Mouse (Mus musculus) testis, adult 2 months (tissue): ENCODE data around the gene Dctn5.

ENCODE experiments used
- CTCF ChIP-seq: fragments of 200-500 bp; IDR thresholded peaks from 2 replicates; pipeline ENCODE4 v1.5.1; 2012; ENCODE audit warnings: low read depth, mild to moderate bottlenecking, inconsistent platforms, low read length, moderate library complexity; ENCODE audit not compliant: control insufficient read depth, insufficient read depth, insufficient replicate concordance
- POLR2A ChIP-seq: fragments of 200-500 bp; IDR thresholded peaks from 2 replicates; pipeline ENCODE4 v1.6.1; 2012; ENCODE audit warnings: low read depth, mild to moderate bottlenecking, inconsistent platforms, low read length, moderate library complexity; ENCODE audit not compliant: control insufficient read depth

DNA sequence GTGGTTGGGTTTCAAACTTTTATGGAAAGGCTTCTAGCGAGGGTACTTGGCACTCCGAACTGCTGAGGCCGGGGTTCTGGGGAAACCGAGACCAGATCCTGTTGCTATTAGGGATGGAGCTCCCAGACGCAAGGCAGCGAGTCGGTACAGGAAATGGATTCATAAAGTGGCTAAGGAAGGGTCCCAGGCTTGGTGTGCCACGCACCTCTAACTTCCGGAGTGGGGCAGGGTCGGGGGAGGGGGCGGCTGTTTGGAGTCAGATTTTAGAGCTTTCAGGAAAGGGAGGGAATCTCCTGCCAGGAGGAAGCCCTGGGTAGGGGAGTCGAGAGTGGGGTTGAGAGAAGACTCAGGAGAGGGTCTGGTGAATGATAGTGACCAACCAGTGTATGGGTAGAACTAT is 27.2 kb downstream of the Dctn5 start:
- TF ChIP-seq POLR2A: no peak
- no peak for TF ChIP-seq CTCF
